Mouse (Mus musculus) adrenal gland, postnatal 25 days (tissue): ENCODE data around the gene Sprr4. TPM values are rescaled to one million over a fixed set of nuclear protein-coding genes. Genes with fewer than 3 reads are reported as not detected.
"Not testable (repeated sequence)": the region's sequence is repeated elsewhere in the genome, so short reads cannot be mapped to it uniquely, and the experiment has no call there.

Source experiments
- DNase-seq: peaks from one replicate; pipeline ENCODE4 v3.0.0; 2021; ENCODE audit warnings: mixed read lengths
- long read RNA-seq: library from polyadenylated mRNA; stranded (forward); transcript quantifications from one replicate; pipeline ENCODE4 v2.0.0, GENCODE M21; 2021
- total RNA-seq: library from RNA; stranded (reverse); gene quantifications from 2 replicates; pipeline ENCODE4 v1.2.3, GENCODE M21; 2021

The Sprr4 gene
- total RNA-seq, result not detected in 2 replicates
- long read RNA-seq, result 0 reads

DNA sequence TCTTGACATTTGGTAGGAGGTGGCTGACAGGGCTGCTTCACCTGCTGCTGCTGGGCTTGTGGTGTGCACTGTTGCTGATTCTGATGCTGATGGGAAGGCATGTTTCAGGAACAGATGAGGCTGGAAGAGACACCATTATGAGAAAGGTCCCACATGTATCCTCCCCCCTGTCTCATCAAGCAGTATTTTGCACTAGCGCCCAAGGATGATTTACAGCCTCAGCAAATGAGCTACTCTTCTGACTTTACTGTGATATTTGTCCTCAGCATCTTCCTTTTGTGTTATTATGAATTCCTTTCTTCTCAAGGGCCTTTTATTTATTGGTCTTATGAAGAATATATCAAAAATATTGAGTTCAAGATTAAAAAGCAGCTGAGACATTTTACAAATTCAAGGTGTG, at the start of gene Sprr4:
Sprr4 (minus strand) TSS at position 101 of the 400 bp plus-strand sequence.
- no peak for DNase-seq

DNA sequence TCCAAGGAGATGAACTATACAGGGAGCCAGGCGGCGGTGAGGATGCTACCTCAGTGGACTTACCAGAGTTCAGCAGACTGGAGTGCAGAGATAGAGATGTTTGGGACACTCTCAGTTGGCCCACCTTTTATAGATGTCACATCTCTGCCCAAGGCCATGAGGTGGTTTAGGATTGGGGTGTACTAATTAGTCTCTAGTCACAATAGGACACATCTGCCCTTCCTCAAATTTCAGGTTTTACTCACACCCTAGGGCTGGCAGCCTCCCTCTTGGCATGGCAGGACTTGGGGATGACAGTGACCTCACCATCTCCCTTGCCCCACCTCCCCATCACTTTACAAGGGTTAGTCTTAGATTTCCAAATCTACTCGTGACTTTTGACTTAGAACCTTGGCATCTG, 34.1 kb upstream of the Sprr4 start, which contains the start of gene 2310046K23Rik:
2310046K23Rik (minus strand) TSS at position 101 of the 400 bp plus-strand sequence.
- no peak for DNase-seq

DNA sequence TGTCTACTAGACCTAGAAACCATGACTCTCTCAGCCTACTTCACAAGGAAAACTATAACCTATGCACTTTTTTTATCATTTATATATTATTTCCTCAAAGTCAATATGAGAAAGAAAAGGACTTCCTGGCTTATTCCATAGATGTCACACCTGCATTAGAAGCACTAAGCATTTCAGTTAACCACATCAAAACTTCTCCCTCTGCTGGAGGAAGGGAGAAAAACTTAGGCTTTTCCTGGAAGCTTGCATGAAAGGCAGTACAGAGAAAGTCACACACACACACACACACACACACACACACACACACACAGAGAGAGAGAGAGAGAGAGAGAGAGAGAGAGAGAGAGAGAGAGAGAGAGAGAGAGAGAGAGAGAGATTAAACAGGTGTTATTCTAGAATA, 12.0 kb upstream of the Sprr4 start:
- DNase-seq, result no peak

DNA sequence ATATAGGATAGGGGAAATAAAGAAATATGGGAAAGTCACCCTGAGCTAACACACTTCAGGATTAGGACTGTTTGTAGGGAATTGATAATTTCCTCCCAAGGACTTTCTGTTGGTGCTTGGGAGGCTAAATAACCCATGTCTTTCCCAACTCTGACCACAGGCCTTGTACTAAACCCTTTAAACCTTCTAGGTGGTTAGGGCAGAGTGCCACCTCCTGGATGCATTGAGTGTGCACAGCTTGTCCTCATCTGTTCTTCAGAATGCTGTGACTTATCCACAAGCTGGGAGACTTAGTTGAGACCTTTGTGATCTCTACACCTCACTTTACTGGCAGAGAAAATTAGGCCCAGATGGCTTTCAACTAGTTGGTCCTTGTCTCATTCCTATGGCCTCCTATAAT, 10.5 kb upstream of the Sprr4 start:
- DNase-seq, result peak; percentile 50

DNA sequence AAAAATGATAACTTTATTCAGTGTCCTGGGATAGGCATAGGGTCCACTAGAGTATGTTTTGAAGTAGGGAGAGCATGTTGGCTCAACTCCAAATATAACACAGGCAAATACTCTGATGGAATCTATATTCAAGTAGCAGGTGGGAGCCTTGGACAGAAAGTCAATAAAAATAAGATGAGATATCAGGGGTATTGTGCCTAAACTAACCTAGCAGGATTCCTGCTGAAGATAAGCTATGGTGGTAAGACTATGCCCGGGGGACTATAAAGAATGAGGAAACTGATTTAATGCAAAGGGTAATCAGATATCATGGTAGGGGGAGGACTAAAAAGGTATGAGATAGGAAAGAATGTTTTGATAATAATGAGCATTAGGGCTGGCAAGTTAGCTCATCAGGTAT, 7.9 kb upstream of the Sprr4 start:
- no peak for DNase-seq

DNA sequence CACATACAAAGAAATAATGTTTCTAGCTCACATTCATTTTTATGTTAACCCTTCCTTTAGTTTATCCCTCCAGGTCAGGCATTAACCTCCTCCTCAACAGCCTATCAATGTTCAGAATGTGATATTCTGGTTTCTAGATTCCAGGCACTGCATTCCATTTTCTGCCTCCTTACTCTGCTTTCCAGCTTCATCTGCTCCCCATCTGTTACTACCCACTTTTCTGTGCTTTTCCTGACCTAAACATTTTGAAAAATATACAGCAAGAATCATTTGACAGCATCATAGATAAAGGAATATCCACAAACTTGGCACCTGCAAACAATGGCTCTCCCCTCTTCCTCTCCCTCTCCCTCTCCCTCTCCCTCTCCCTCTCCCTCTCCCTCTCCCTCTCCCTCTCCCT, 3.2 kb upstream of the Sprr4 start:
- no peak for DNase-seq

DNA sequence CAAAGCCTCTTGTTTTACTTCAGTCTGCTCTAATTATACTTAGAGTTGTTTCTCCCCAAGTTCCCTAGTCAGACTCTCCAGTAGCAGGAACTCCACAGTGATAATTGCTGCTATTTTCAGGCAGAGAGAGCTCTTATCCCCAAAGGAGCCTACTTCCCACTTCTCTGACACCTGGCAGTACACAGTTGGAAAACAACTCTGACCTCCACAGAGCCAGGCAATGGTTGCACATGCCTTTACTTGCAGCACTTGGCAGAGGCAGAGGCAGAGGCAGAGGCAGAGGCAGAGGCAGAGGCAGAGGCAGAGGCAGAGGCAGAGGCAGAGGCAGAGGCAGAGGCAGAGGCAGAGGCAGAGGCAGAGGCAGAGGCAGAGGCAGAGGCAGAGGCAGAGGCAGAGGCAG, 10.0 kb downstream of the Sprr4 start:
- not testable (repeated sequence) for DNase-seq

DNA sequence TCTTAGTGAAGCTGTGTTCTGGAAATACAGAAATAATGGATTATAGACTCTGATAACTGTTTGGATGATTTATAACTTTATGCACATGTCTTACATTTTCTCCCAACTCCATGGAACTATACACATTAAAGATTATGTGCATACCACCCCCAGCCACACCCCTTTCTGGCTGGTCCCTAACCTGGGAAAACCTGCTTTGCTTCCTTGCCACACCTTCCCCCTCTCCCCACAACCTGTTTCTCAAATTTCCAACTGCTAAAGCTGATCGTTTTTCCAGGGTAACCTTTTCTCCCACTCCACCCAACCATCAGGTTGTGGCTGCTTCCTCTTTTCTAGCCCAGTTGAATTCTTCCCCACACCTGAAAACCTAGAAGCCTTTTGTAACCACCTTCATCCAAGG, 14.0 kb downstream of the Sprr4 start:
- no peak for DNase-seq

DNA sequence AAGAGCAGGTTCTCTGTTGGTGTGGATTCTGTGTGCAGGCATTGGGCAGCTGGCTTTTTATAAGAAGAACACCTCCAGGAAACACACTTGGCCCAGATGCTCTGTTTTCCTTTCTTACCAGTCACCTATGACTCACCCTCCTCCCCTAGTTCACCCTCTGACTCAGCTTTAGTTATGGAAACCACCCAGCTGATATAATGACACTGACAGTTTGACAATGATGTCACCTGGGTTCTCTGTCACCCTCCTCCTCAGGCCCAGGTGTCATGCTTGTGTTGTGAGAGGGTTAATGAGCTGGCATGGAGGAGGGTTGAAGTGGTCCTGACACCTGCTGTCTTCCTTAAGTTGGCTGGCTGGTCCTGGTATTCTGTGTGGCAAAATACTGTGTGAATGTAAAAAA, 14.4 kb downstream of the Sprr4 start, which contains the start of gene Sprr1a:
Sprr1a (minus strand) TSS at position 33 of the 400 bp plus-strand sequence.
- no peak for DNase-seq

DNA sequence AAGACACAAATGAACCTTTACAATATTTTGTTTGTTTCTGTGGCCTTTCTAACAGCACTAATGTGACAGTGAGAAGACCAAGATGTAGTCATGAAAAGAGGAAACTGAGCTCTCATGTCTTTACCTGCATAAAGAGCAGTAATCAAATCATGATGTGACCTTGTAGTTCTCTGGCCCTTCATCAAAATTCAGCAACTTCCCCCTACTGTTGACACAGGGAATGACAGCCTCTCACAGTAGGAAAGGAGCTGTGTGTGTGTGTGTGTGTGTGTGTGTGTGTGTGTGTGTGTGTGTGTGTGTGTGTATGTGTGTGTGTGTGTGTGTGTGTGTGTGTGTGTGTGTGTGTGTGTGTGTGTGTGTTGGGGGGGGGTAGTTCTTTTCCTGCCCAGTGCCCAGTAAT, 19.0 kb downstream of the Sprr4 start:
- DNase-seq, result not testable (repeated sequence)

DNA sequence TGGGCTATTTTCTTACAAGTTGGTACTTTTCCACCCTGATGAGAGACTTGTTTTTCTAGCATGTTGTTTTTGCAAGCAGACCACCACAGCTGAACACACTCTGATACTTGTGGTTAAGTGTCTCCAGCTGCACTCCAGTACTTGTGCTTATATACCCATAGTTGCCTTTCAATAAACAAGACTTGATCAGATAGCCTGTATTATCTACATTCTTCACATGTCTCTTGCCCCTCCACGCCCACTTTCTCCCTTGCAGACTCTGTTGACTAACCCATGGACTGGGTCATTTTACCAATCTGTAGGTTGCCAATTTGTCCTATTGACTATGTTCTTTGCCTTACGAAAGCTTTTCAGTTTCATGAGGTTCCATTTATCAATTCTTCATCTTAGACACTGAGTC, 30.2 kb downstream of the Sprr4 start:
- no peak for DNase-seq

DNA sequence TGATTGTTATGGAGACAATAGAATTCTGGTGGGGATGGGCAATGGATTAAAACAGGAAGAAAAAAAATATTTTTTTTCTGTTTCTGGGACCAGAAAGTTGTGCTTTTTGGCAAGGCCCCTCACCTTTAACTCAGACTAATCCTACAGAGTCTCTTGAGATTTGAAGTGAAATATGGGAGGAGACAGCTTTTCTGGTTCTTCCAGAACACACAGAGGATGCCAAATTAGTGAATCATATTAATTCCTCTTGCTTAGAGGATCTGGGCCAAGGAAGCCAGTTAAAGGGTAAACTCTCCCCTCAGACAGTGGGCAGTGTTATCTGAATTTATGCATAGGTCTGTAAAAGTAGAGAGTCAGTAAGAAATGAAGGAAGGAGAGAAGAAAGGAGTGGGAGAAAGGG, 32.9 kb downstream of the Sprr4 start:
- no peak for DNase-seq

DNA sequence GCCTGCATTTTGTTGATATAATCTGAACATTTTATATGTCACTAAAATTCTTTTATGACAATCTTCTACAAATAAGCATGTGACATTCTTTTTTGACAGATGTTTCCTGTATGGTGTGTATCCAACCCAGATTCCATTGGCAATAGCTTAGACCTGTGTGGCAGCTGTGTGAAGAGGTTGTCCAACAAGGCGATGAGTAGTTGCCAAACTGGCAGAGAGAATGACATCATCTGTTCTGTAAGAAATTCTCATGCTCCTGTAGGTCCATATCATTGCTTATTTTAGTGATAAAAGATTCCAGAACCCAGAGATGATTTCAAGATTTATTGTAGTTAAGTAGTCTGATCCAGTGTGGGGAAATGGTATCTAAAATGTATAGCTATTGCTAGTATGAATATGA, 33.7 kb downstream of the Sprr4 start:
- DNase-seq, result no peak

DNA sequence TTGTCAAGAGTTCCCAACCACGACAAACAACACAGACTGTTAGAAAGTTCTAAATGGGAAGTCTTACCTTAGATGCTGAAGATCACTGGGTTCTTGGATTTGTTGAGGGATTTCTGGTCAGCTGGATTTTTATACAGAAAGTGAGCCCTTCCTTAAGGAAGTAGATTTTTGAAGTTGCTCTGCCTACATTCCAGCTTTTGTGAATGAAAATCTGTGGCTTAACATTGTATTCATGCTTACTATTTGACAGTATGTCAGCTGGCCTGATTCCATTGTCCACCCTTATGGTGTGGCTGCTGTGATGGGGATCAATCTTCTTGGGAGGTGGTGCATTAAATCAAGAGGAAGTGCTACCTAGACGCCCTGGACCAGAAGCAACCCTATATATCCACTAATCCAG, 41.7 kb downstream of the Sprr4 start, which contains the start of gene Sprr3:
Sprr3 (minus strand) TSS at position 101 of the 400 bp plus-strand sequence.
- no peak for DNase-seq

DNA sequence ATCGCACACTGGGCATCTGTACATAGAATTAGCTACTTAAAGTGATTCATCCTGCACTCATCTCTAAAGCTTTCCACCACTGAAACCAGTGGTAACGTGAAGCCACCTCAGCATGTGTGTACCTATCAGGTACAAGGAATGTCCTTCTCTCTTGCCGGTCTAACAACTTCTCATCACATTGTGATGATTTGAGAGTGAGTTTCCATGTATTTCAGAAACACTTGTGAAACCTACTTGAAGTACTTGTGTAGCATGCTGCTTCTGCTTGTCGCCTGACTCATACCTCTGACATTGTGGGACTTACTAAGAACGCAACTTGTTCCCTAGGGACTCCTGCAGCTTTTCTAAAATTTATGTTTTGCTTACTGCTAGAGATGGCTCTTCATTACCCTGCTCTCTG, 45.1 kb downstream of the Sprr4 start:
- DNase-seq, result no peak

Other genes with a start within 250 kb of the Sprr4 start
- gene Sprr2a3, start 215.1 kb downstream of the Sprr4 start, total RNA-seq, result not detected in 2 replicates
- gene Sprr2b, start 183.9 kb downstream of the Sprr4 start, total RNA-seq, result not detected in 2 replicates
- not detected in 2 replicates for gene Sprr2d, start 161.4 kb downstream of the Sprr4 start, total RNA-seq
- gene Sprr2e, start 148.3 kb downstream of the Sprr4 start, total RNA-seq, result not detected in 2 replicates
- not detected in 2 replicates for gene Sprr2f, start 135.3 kb downstream of the Sprr4 start, total RNA-seq
- gene Sprr2h, start 114.8 kb downstream of the Sprr4 start, total RNA-seq, result not detected in 2 replicates
- not detected in 2 replicates for gene Sprr2i, start 92.5 kb downstream of the Sprr4 start, total RNA-seq
- not detected in 2 replicates for gene Sprr2j-ps, start 82.4 kb downstream of the Sprr4 start, total RNA-seq
- gene Gm9774, start 71.1 kb downstream of the Sprr4 start, total RNA-seq, result 4.2 and 25.6 TPM in 2 replicates
- not detected in 2 replicates for gene Sprr2k, start 67.9 kb downstream of the Sprr4 start, total RNA-seq
- gene Sprr1b, start 61.7 kb downstream of the Sprr4 start, total RNA-seq, result not detected in 2 replicates
- gene Sprr3, start 41.8 kb downstream of the Sprr4 start, total RNA-seq, result not detected in 2 replicates
- not detected in 2 replicates for gene Sprr1a, start 14.6 kb downstream of the Sprr4 start, total RNA-seq
- not detected in 2 replicates for gene 2310046K23Rik, start 34.0 kb upstream of the Sprr4 start, total RNA-seq
- not detected in 2 replicates for gene Ivl, start 73.2 kb upstream of the Sprr4 start, total RNA-seq
- gene Smcp, start 88.5 kb upstream of the Sprr4 start, total RNA-seq, result not detected in 2 replicates
- gene 2210017I01Rik, start 107.0 kb upstream of the Sprr4 start, total RNA-seq, result not detected in 2 replicates
- gene Lce6a, start 121.2 kb upstream of the Sprr4 start, total RNA-seq, result not detected in 2 replicates
- not detected in 2 replicates for gene Lce1a1, start 147.8 kb upstream of the Sprr4 start, total RNA-seq
- gene Lce1b, start 156.4 kb upstream of the Sprr4 start, total RNA-seq, result not detected in 2 replicates
- gene Lce1a2, start 169.8 kb upstream of the Sprr4 start, total RNA-seq, result not detected in 2 replicates
- gene Lce1c, start 178.8 kb upstream of the Sprr4 start, total RNA-seq, result not detected in 2 replicates
- not detected in 2 replicates for gene Lce1d, start 186.7 kb upstream of the Sprr4 start, total RNA-seq
- not detected in 2 replicates for gene Lce1e, start 208.6 kb upstream of the Sprr4 start, total RNA-seq
- gene Lce1f, start 219.9 kb upstream of the Sprr4 start, total RNA-seq, result not detected in 2 replicates
- not detected in 2 replicates for gene Gm38119, start 238.6 kb upstream of the Sprr4 start, total RNA-seq